Mouse (Mus musculus) heart, embryonic 15.5 days (tissue): ENCODE results near the gene Ntrk3. TPM values are rescaled to one million over a fixed set of nuclear protein-coding genes. Genes with fewer than 3 reads are reported as not detected.

Experiments used
- ATAC-seq: fragments of 200-750 bp; cut with Nextera tagmentation; replicated peaks from 2 replicates; pipeline ENCODE4 v1.8.0; 2017; ENCODE audit warnings: low read depth, moderate TSS enrichment; ENCODE audit not compliant: insufficient number of reproducible peaks, insufficient read depth, low FRiP score
- H3K27ac ChIP-seq: fragments of 300-500 bp; sonication (generic); 2 replicates; pipeline ENCODE4 v1.5.1; 2015; ENCODE audit warnings: mild to moderate bottlenecking, inconsistent platforms
- H3K27me3 ChIP-seq: fragments of 300-500 bp; sonication (generic); 2 replicates; pipeline ENCODE4 v1.6.1; 2015; ENCODE audit warnings: inconsistent platforms
- H3K36me3 ChIP-seq: fragments of 300-500 bp; sonication (generic); 2 replicates; pipeline ENCODE4 v1.6.1; 2015; ENCODE audit warnings: mild to moderate bottlenecking, inconsistent platforms
- H3K4me1 ChIP-seq: fragments of 300-500 bp; sonication (generic); replicated peaks from 2 replicates; pipeline ENCODE4 v1.6.1; 2015; ENCODE audit warnings: inconsistent platforms
- H3K4me2 ChIP-seq: fragments of 300-500 bp; sonication (generic); 2 replicates; pipeline ENCODE4 v1.6.1; 2015; ENCODE audit warnings: inconsistent platforms, mild to moderate bottlenecking, moderate library complexity
- H3K4me3 ChIP-seq: fragments of 300-500 bp; sonication (generic); 2 replicates; pipeline ENCODE4 v1.5.1; 2015; ENCODE audit warnings: mild to moderate bottlenecking, inconsistent platforms
- H3K9ac ChIP-seq: fragments of 300-500 bp; sonication (generic); 2 replicates; pipeline ENCODE4 v1.6.1; 2015; ENCODE audit warnings: mild to moderate bottlenecking, inconsistent platforms
- H3K9me3 ChIP-seq: fragments of 300-500 bp; sonication (generic); replicated peaks from 2 replicates; pipeline ENCODE4 v1.6.1; 2016; ENCODE audit warnings: inconsistent platforms
- WGBS: fragments of 180-500 bp; shearing (Covaris S2); methylation state at CpG from one replicate; pipeline ENCODE4 v1.1.7; 2015; ENCODE audit warnings: mixed read lengths; 5-methylcytosine and 5-hydroxymethylcytosine counted together
- polyA plus RNA-seq: library from polyadenylated mRNA; unstranded; fragments of >200 nt; fragmentation: Nextera tagmentation; extraction: Ambion mirVana; gene quantifications from 2 replicates; pipeline ENCODE4 v1.2.1, GENCODE M21; 2015

The Ntrk3 gene
- polyA plus RNA-seq, 1 experiment from 2014 or later, result 1.6 TPM

DNA sequence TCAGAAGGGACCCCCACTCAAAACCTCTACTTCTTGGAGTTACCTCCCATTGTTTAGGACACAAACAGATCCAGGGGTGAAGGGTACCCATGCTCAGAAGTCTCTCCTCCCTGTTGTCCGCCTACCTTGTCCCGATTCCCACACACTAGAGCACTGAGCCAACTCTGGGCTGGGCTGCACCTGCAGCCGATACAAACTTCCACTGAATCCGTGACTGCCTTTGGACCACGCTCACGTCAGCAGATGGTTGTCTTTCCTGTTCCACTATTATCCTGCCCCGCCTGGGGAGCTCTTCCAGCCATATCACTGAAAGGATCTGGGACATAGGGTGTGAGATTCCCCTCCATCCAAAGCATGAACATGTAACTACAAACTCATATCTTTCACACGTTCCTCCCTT is 188.4 kb downstream of the Ntrk3 start:
- Histone ChIP-seq H3K4me2 (no peak overlapping the region), H3K4me3 (no peak overlapping the region), H3K27ac (no peak overlapping the region), H3K9ac (no peak overlapping the region), H3K4me1 (no peaks in the 10 kb centered on the region), H3K36me3 (no peaks in the 10 kb centered on the region), H3K9me3 (no peaks in the 10 kb centered on the region), H3K27me3 (no peaks in the 10 kb centered on the region)
- ATAC-seq, result no peak
- WGBS, result 80% methylated on average over 8 of the region's 8 CpGs

DNA sequence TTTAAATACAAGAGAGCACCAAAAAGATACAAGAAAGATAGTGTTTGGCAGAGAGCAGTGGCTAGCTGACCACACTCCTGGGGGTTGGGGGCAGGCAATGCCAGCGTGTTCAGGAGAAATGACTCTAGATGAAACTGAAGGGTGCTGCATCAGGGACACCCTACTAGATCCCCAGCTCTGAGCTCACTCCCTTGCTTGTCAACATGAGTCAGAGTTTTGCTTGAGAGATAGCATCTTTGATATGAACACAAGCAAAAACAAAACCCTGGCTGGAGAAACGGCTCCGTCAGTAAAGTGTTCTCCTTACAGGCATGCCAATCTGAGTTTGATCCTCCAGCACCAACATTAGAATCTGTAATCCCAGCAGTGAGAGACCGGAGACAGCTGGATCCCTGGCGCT is 189.1 kb downstream of the Ntrk3 start:
- Histone ChIP-seq H3K36me3 (no peaks in the 10 kb centered on the region), H3K4me2 (no peak overlapping the region), H3K9me3 (no peaks in the 10 kb centered on the region), H3K27me3 (no peaks in the 10 kb centered on the region), H3K4me3 (no peak overlapping the region), H3K4me1 (no peaks in the 10 kb centered on the region), H3K27ac (no peak overlapping the region), H3K9ac (no peak overlapping the region)
- 67% methylated on average over 5 of the region's 5 CpGs for WGBS
- ATAC-seq, result no peak

DNA sequence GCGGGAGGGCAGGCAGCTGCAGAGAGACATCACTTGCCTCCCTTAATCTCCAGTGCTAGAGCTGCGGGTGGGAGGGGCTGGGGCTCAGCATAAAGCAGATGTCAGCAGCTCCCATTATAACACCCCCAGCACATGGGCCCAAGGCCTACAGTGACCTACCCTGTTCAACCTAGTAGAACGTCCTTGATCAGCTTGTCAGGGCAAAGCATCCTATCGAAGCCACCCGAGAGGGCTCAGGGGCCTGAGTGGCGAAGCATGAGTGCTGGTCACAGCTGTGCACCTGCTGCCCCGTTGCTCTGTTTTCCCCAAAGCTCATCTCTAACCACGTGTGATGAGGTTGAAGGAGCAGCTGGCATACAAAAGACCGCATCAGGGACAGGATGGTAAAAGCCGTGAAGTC is 191.3 kb downstream of the Ntrk3 start:
- Histone ChIP-seq H3K36me3 (no peaks in the 10 kb centered on the region), H3K4me2 (no peak overlapping the region), H3K27me3 (no peaks in the 10 kb centered on the region), H3K4me3 (no peak overlapping the region), H3K27ac (no peak overlapping the region), H3K9ac (no peak overlapping the region), H3K4me1 (no peaks in the 10 kb centered on the region), H3K9me3 (no peaks in the 10 kb centered on the region)
- 62% methylated on average over 10 of the region's 10 CpGs for WGBS
- ATAC-seq, result no peak

DNA sequence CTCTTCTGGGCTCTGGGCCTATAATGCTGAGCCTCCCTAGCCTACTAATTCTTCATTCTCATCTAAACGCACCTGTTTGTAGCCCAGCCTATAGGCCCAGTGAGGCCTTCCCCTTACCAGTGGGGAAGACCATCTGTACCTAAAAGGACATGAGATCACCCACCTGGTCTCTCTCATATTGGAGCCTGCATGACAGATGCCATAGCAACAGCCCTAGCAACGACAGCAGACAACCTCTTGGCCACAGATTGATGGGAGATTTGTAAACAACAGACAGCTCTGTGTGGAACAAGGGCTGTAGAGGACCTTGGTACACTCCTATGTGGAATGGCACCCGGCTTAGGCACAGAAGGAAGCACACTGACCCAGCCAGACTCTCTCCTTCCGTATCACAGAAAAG is 195.3 kb downstream of the Ntrk3 start:
- no peak overlapping the region for H3K4me2 ChIP-seq
- H3K4me3 ChIP-seq, result no peak overlapping the region
- no peak for ATAC-seq
- WGBS, result 60% methylated on average over 4 of the region's 4 CpGs
- no peaks in the 10 kb centered on the region for H3K9me3 ChIP-seq
- H3K4me1 ChIP-seq, result no peaks in the 10 kb centered on the region
- H3K27me3 ChIP-seq, result no peaks in the 10 kb centered on the region
- H3K36me3 ChIP-seq, result no peaks in the 10 kb centered on the region
- H3K9ac ChIP-seq, result no peak overlapping the region
- no peak overlapping the region for H3K27ac ChIP-seq

DNA sequence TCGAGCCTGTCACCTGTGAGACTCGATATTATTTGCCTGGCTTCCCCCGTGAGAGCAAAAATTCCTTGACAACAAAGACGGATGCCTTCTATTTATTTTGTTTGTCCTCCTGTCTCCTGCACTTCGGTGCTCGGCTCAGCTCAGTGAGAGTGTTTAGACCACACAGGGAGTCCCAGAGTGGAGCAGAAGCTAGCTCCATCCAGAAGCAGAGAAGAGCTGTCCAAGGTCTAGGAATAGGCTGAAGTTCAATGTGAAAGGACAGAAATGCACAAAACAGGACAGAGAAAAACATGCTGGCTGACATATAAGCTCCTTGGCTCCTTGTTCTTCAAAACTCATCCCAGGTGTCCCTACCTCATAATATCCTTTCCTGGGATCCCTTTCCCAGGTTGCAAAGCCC is 207.5 kb downstream of the Ntrk3 start:
- H3K4me1 ChIP-seq, result no peaks in the 10 kb centered on the region
- 42% methylated on average over 6 of the region's 6 CpGs for WGBS
- no peak overlapping the region for H3K4me3 ChIP-seq
- H3K9me3 ChIP-seq, result no peaks in the 10 kb centered on the region
- ATAC-seq, result no peak
- no peak overlapping the region for H3K9ac ChIP-seq
- H3K4me2 ChIP-seq, result no peak overlapping the region
- no peaks in the 10 kb centered on the region for H3K36me3 ChIP-seq
- H3K27ac ChIP-seq, result no peak overlapping the region
- H3K27me3 ChIP-seq, result no peaks in the 10 kb centered on the region

DNA sequence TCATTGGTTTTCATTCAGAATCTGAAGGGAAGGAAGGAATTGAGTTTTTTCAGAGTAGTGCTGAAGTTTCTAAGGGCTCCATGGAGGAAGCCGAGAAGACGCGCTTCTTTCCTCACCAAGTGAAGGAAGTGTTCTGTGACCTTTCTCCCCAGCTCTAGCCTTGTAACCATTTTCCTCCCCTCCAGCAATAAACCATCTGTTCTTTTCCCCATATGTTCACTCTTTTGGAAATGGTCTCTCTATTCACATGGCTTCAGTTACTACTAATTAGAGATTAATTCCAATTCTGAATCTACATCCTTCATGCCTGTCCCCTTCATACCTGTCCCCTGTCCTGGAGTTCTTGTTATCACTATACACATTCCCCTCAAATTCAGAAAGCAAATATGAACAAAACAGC is 209.8 kb downstream of the Ntrk3 start:
- Histone ChIP-seq H3K4me3 (no peak overlapping the region), H3K9ac (no peak overlapping the region), H3K27me3 (no peaks in the 10 kb centered on the region), H3K9me3 (no peaks in the 10 kb centered on the region), H3K4me1 (no peaks in the 10 kb centered on the region), H3K36me3 (no peaks in the 10 kb centered on the region), H3K27ac (no peak overlapping the region), H3K4me2 (no peak overlapping the region)
- 77% methylated on average over 3 of the region's 3 CpGs for WGBS
- no peak for ATAC-seq

DNA sequence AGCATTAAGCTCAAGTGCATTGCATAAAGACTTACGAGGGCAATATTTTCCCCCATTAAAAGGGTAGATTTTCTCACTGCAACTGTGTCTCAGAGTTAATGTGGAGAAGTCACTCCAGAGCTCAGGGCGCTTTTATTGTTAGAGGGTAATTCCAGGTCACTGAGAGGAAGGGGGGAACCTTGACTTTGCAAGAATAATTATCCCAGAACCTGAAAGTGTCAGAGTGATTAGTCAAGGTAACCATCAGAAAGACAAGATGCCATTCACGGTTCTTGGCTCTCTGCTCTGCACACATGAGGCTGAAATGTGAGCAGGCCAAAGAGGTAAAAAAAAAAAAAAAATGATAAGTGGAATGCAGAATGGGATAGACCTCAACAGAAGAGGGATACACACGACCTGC is 210.2 kb downstream of the Ntrk3 start:
- WGBS, result 50% methylated on average over 4 of the region's 4 CpGs
- H3K9ac ChIP-seq, result no peak overlapping the region
- ATAC-seq, result no peak

DNA sequence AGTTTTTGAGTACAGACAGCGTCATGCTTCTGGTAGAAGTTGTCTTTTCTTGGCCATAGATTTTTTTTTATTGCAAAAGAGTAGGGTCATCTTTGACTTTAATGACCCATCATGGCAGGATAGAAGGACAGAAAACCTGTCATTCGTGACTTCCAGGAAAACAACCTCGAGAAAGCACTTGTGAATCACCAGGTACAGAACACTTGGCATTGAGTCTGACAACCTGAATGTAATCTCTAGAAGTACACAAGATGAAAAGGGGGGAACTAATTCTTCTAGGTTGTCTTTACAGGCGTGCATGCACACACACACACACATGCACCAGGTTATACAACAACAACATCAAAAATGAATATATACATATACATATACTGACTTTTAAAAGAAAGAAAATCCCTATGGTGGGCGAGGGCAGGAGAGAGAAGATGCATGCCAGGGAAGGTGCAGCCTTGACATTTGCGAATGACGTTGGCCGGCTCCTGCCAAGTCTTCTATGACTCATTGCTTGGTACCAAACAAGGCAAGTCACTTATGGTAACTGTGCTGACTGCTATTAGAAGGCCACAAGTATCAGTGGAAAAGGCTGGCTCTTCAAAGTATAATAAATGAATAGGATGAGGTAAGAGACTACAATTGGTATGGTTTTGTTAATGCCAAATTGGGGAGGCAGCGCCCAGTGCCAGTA is 217.4 kb downstream of the Ntrk3 start:
- Histone ChIP-seq H3K9me3 (no peaks in the 10 kb centered on the region), H3K4me2 (no peak overlapping the region), H3K27ac (no peak overlapping the region), H3K4me1 (no peaks in the 10 kb centered on the region), H3K4me3 (no peak overlapping the region), H3K36me3 (no peaks in the 10 kb centered on the region), H3K27me3 (no peaks in the 10 kb centered on the region), H3K9ac (no peak overlapping the region)
- 79% methylated on average over 9 of the region's 9 CpGs for WGBS
- ATAC-seq, result no peak

More for the DNA sequence above, 210.2 kb downstream of the Ntrk3 start:
- Histone ChIP-seq H3K9me3 (no peaks in the 10 kb centered on the region), H3K27ac (no peak overlapping the region), H3K36me3 (no peaks in the 10 kb centered on the region), H3K27me3 (no peaks in the 10 kb centered on the region), H3K4me3 (no peak overlapping the region), H3K4me1 (no peaks in the 10 kb centered on the region), H3K4me2 (no peak overlapping the region)

DNA sequence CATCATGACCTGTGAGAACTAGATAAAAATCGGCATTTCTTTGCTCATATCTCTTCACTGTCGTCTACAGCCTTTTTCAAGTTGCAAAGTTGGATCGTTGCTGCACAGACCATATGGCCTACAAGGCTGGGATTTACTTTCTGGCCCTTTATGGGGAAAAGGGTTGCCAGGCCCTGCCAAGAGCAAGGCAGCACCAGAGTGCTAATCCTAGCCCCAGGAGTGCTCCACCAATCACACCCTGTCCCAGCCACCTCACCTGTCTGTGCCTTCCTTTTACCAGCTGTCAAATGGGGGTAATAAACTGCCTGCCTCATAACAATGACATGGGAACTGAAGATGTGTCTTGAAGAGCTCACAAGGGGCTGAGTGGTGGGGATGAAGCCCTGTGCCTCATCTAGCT is 218.1 kb downstream of the Ntrk3 start:
- no peaks in the 10 kb centered on the region for H3K9me3 ChIP-seq
- WGBS, result 68% methylated on average over 3 of the region's 3 CpGs
- no peak for ATAC-seq
- no peak overlapping the region for H3K4me2 ChIP-seq
- no peak overlapping the region for H3K9ac ChIP-seq
- H3K27ac ChIP-seq, result no peak overlapping the region
- no peaks in the 10 kb centered on the region for H3K36me3 ChIP-seq
- H3K4me1 ChIP-seq, result no peaks in the 10 kb centered on the region
- H3K4me3 ChIP-seq, result no peak overlapping the region
- H3K27me3 ChIP-seq, result no peaks in the 10 kb centered on the region

DNA sequence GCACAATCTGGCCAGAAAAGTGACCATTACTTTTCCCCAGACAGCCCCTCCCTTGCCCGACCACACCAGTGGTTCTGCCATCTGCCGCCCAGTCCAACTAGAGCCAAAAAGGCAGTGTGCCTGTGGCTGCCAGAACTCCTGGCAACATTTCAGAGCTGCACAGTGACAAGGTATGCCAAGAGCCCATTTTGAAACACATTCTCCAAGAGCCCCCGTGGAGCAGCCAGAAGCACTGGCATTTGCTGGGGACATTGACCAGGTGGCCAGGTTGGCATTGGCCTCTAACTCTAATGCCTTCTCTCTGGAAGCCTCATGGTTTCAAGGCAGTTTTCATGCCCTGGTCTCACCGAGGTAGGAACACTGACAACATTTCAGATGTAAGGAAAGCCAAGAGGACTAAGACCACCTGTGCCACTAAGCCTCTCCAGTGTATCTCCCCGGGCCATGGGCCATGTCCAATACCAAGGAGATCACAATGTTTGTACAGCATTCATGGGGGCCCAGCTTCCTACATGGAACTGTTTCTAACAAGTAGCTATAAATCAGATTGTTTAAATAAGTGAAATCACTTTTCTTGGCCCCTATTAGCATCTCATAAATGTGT is 218.9 kb downstream of the Ntrk3 start:
- Histone ChIP-seq H3K9ac (no peak overlapping the region), H3K36me3 (no peaks in the 10 kb centered on the region), H3K9me3 (no peaks in the 10 kb centered on the region), H3K4me1 (no peaks in the 10 kb centered on the region), H3K4me3 (no peak overlapping the region), H3K4me2 (no peak overlapping the region), H3K27ac (no peak overlapping the region), H3K27me3 (no peaks in the 10 kb centered on the region)
- 73% methylated on average over 5 of the region's 5 CpGs for WGBS
- ATAC-seq, result no peak

DNA sequence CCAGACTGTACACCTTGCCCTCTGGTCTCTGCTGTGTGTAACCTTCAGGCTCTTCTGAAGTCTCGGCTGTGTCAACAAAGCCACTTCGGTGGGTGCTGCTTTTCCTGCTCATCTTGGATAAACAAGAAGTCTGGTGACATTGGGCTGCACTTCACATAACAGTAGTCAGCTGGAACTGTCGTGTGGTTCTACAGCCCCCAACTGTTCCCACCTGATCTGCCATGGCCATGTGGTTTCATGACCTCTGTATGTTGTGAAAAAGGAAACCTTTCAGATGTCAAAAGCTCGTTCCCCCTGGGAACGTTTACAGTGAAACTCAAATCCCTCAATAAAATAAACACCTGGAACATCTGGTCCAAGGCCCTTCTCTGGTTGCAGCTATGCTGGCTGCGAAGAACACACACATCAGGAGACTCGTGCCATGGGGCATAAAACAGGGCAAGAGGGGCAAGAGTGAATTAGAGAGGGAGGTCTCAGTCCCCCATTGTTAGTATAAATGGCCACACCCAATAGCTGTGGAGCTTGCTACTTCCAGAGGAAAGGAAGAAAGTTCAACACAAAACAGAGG is 222.7 kb downstream of the Ntrk3 start:
- Histone ChIP-seq H3K4me2 (no peak overlapping the region), H3K36me3 (no peaks in the 10 kb centered on the region), H3K4me1 (no peaks in the 10 kb centered on the region), H3K4me3 (no peak overlapping the region), H3K9ac (no peak overlapping the region), H3K9me3 (no peaks in the 10 kb centered on the region), H3K27ac (no peak overlapping the region), H3K27me3 (no peaks in the 10 kb centered on the region)
- no peak for ATAC-seq
- WGBS, result 46% methylated on average over 7 of the region's 7 CpGs

DNA sequence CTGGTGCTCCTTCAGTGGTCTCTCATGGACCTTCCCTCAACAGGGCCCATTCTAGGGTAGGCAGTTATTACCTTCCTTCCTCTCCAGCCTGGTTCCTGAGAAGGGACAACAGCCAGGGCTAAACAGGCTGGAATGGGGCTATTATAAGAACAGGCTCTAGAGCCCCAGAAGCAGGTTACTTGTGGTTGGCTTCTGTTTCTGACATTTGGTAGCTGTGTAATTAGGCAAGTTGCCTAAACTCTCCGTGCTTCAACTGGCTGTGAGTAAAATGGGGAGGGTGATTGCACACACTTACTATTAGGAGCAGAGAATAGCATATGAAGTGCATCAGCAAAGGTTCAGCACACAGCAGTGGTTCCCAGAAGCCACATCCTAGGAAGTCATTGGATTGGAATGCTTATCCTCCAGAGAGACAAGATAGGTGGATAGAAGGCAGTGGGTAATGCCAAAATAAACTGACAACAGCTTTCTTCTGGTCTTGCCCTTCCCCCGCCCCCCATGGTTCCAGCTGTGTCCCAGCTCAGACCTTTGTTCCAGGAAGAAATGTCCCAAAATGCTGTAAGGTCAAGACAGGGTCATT is 230.7 kb downstream of the Ntrk3 start:
- H3K9ac ChIP-seq, result no peak overlapping the region
- no peaks in the 10 kb centered on the region for H3K9me3 ChIP-seq
- H3K27me3 ChIP-seq, result no peaks in the 10 kb centered on the region
- 52% methylated on average over 2 of the region's 2 CpGs for WGBS
- no peak for ATAC-seq
- no peak overlapping the region for H3K27ac ChIP-seq
- no peak overlapping the region for H3K4me3 ChIP-seq
- no peak overlapping the region for H3K4me2 ChIP-seq
- no peaks in the 10 kb centered on the region for H3K4me1 ChIP-seq
- H3K36me3 ChIP-seq, result no peaks in the 10 kb centered on the region
